Mouse (Mus musculus) midbrain, postnatal 0 days (tissue): Measurements from ENCODE around the gene Ostm1. TPM values are rescaled to one million over a fixed set of nuclear protein-coding genes. Genes with fewer than 3 reads are reported as not detected.

Source experiments
- ATAC-seq: fragments of 200-750 bp; cut with Nextera tagmentation; 2 replicates; pipeline ENCODE4 v1.8.0; 2017; ENCODE audit warnings: moderate number of reproducible peaks, mild to moderate bottlenecking, moderate TSS enrichment, moderate library complexity; ENCODE audit not compliant: low FRiP score
- DNase-seq: peaks from one replicate; pipeline ENCODE4 v3.0.0-alpha.2; 2015; ENCODE audit warnings: low spot score
- H3K27ac ChIP-seq: fragments of 300-500 bp; sonication (generic); 2 replicates; pipeline ENCODE4 v1.5.1; 2014; ENCODE audit warnings: low read depth, mild to moderate bottlenecking, low read length, mixed read lengths
- H3K27me3 ChIP-seq: fragments of 300-500 bp; sonication (generic); 2 replicates; pipeline ENCODE4 v1.6.1; 2014; ENCODE audit warnings: low read length, control low read depth, mixed read lengths; ENCODE audit not compliant: insufficient read depth
- H3K36me3 ChIP-seq: fragments of 300-500 bp; sonication (generic); 2 replicates; pipeline ENCODE4 v1.6.1; 2014; ENCODE audit warnings: low read length, control low read depth, mixed read lengths; ENCODE audit not compliant: insufficient read depth
- H3K4me1 ChIP-seq: fragments of 300-500 bp; sonication (generic); 2 replicates; pipeline ENCODE4 v1.6.1; 2014; ENCODE audit warnings: mild to moderate bottlenecking, control low read depth, antibody characterized with exemption, low read length, mixed read lengths; ENCODE audit not compliant: insufficient read depth
- H3K4me2 ChIP-seq: fragments of 300-500 bp; sonication (generic); 2 replicates; pipeline ENCODE4 v1.6.1; 2014; ENCODE audit warnings: low read depth, mild to moderate bottlenecking, low read length, mixed read lengths; ENCODE audit not compliant: poor library complexity, severe bottlenecking
- H3K4me3 ChIP-seq: fragments of 300-500 bp; sonication (generic); 2 replicates; pipeline ENCODE4 v1.5.1; 2014; ENCODE audit warnings: low read depth, mild to moderate bottlenecking, low read length, moderate library complexity
- H3K9ac ChIP-seq: fragments of 300-500 bp; sonication (generic); replicated peaks from 2 replicates; pipeline ENCODE4 v1.6.1; 2014; ENCODE audit warnings: mild to moderate bottlenecking, low read length, moderate library complexity, mixed read lengths; ENCODE audit not compliant: poor library complexity, severe bottlenecking
- H3K9me3 ChIP-seq: fragments of 300-500 bp; sonication (generic); 2 replicates; pipeline ENCODE4 v1.6.1; 2016; ENCODE audit warnings: low read length, control low read depth
- CTCF ChIP-seq: IDR thresholded peaks from 2 replicates; pipeline ENCODE4 v1.5.1; 2016; ENCODE audit warnings: antibody characterized with exemption, mild to moderate bottlenecking
- WGBS: fragments of 180-500 bp; shearing (Covaris S2); extraction: QIAGEN DNeasy Blood & Tissue Kit; methylation state at CpG from one replicate; pipeline ENCODE4 v1.1.7; 2014; 5-methylcytosine and 5-hydroxymethylcytosine counted together
- polyA plus RNA-seq: library from polyadenylated mRNA; unstranded; fragments of >200 nt; fragmentation: Nextera tagmentation; extraction: Ambion mirVana; gene quantifications from 2 replicates; pipeline ENCODE4 v1.2.1, GENCODE M21; 2015
- total RNA-seq: library from RNA; depleted of rRNA; stranded (reverse); fragments of >200 nt; gene quantifications from 2 replicates; pipeline ENCODE4 v1.2.3, GENCODE M21; 2014; rRNA removed

Gene Ostm1
- total and polyA plus RNA-seq, 2 experiments from 2014 or later = 40.0 to 46.6 TPM

DNA sequence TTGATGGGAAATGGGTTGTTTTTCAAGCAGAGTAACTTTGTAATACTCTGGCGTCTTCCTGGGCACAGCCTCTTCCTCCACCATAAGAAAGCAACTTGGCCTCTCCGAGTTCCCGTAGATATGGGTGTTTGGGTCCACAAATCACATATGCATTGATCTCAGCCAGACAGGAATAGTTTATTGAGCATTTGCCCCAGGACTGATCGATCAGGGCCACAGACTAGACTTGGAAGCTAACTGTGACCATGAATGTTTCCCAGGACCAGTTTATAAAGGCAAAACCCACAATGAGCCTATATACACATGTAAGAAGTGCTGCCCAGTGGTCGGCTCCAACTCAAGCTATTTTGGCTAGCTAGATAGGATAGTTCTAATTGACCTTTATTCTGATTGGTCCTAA lies 138.5 kb downstream of the Ostm1 start:
- Histone ChIP-seq H3K9me3 (no peaks in the 10 kb centered on the region), H3K4me1 (no peaks in the 10 kb centered on the region), H3K27ac (no peak overlapping the region), H3K27me3 (no peaks in the 10 kb centered on the region), H3K36me3 (no peaks in the 10 kb centered on the region), H3K4me2 (no peak overlapping the region), H3K9ac (no peak overlapping the region), H3K4me3 (no peak overlapping the region)
- DNase-seq = no peak
- TF ChIP-seq CTCF = no peak
- 92% methylated on average over 5 of the region's 5 CpGs for WGBS
- ATAC-seq = no peak

DNA sequence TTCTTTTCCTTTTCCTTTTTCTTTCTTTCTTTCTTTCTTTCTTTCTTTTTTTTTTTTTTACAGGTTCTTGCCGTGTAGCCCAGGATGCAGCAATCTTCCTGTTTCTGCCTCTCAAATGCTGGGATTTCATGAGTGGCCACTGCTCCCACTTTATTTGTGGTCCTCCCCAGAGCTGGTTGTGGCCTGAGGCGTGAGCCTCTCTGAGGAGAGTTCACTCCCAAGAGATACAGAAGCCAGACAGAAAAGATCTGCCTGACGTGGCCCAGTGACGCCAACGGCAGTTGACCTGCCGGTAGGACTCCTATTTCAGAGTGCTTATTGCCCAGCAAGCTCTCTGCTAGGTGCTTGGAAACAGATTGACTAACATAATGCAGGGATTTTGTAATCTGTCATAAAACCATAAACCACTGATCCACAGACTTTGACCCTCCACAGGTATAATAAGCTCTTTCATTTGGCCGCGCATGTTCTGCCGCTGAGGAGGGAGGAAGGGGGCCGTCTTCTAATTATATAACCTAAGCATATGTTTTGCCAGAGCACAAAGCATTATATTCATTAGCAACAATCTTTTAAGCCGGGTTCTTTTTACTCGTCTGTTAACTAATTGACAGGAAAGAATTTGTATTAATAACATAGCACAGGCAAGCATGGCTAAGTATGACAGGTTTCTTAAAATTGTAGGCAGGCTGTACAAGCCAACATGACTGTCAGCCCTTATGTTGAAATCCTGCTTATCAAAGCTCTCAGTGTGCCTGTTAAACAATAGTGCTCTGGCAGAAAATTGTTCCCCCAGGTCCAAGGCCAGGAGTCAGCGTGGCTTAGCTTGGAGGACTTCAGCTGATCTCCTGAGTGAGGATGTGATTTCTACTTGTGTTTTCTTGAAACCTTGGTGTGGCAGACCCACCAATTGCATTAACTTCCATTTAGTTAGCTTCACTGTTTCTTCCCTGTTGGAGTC lies 139.9 kb downstream of the Ostm1 start:
- Histone ChIP-seq H3K4me2 (no peak overlapping the region), H3K36me3 (no peaks in the 10 kb centered on the region), H3K9me3 (no peaks in the 10 kb centered on the region), H3K4me3 (no peak overlapping the region), H3K4me1 (no peaks in the 10 kb centered on the region), H3K9ac (no peak overlapping the region), H3K27me3 (no peaks in the 10 kb centered on the region), H3K27ac (no peak overlapping the region)
- TF ChIP-seq CTCF = no peak
- WGBS = 68% methylated on average over 13 of the region's 13 CpGs
- ATAC-seq (no peak), DNase-seq (no peak)

DNA sequence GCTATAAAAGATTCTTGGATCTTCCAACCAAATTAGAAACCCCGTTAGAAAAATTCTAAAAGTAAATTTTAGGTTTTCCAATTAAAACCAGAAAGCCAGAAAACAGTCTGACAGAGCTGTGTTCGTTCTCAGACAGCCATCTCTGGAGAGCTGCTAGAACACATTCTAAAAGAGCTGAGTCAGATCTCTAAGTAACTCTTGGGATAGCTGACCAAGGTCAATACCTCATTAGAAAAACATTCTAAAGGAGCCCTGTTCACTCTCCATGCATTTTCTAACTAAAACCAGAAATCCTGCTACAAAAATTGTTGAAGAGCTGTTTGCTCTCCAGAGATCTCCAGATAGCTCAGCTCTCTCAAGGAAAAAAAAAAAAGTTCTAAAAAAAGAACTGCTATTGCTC lies 146.0 kb downstream of the Ostm1 start:
- WGBS = 83% methylated on average over 2 of the region's 2 CpGs
- DNase-seq = no peak
- H3K36me3 ChIP-seq = no peaks in the 10 kb centered on the region

DNA sequence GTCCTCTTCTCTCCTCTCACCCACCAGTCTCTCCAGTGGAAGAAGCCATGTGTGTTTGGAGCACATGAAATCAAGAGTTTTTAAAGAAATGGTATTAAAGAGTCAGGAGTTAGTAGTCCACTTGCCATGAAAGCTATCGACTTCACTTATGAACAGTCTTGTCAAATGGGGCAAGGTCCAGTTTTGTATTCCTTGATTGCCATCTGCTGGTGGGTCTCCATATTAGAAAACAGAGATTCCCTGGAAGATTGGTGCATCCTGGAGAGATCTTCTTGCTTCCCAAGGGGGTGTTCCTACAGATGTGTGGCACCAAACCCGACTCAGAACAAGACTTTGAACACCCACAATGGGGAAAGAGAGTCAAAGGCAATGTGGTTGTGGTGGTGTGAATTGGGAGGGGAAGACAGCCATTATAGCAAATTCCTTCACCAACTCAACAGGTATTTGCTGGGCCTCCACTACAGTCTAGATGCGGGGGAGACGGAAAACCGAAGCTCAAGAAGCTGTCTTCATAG lies 151.0 kb downstream of the Ostm1 start:
- Histone ChIP-seq H3K36me3 (no peaks in the 10 kb centered on the region), H3K9ac (no peak overlapping the region), H3K4me3 (no peak overlapping the region), H3K27me3 (no peaks in the 10 kb centered on the region), H3K9me3 (no peaks in the 10 kb centered on the region), H3K4me1 (no peaks in the 10 kb centered on the region), H3K4me2 (no peak overlapping the region), H3K27ac (no peak overlapping the region)
- DNase-seq (peak; percentile 67), ATAC-seq (no peak)
- WGBS = 59% methylated on average over 5 of the region's 5 CpGs
- peak; percentile 79 for TF ChIP-seq CTCF

More for the DNA sequence above, 146.0 kb downstream of the Ostm1 start:
- H3K9me3 ChIP-seq = no peaks in the 10 kb centered on the region
- no peak overlapping the region for H3K27ac ChIP-seq
- H3K9ac ChIP-seq = no peak overlapping the region
- no peak for TF ChIP-seq CTCF
- H3K4me2 ChIP-seq = no peak overlapping the region
- H3K27me3 ChIP-seq = no peaks in the 10 kb centered on the region
- ATAC-seq = no peak
- no peak overlapping the region for H3K4me3 ChIP-seq
- no peaks in the 10 kb centered on the region for H3K4me1 ChIP-seq

DNA sequence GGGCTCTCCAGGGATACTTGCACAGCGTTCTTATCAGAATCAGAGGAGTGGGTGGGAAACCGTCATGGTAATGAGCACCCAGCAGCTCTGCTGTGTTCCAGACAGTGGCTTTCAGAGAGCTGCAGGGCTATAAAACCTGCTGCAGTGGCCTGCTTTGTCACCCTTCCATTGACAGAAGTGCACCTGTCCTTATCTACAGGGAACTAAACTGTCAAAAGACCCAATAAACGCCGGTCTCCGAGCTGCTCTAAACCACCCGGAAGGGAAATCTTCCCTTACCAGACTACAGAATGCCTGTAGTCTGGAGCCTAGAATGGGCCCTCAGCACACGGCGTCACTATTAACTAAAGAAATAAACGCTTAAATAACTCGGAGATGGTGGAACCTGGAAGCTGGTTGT lies 168.2 kb downstream of the Ostm1 start:
- WGBS = 81% methylated on average over 10 of the region's 10 CpGs
- H3K4me1 ChIP-seq = no peaks in the 10 kb centered on the region
- no peak overlapping the region for H3K4me2 ChIP-seq
- H3K27me3 ChIP-seq = no peaks in the 10 kb centered on the region
- H3K9ac ChIP-seq = no peak overlapping the region
- H3K4me3 ChIP-seq = no peak overlapping the region
- no peaks in the 10 kb centered on the region for H3K36me3 ChIP-seq
- DNase-seq (no peak), ATAC-seq (no peak)
- H3K27ac ChIP-seq = no peak overlapping the region
- H3K9me3 ChIP-seq = no peaks in the 10 kb centered on the region
- no peak for TF ChIP-seq CTCF

Other genes with a start within 250 kb of the Ostm1 start
- gene Afg1l, start 105.3 kb upstream of the Ostm1 start, total RNA-seq = 7.8 and 8.5 TPM in 2 replicates
- gene Afg1l, start 105.3 kb upstream of the Ostm1 start, polyA plus RNA-seq = 5.8 and 6.6 TPM in 2 replicates
- 131 and 149 TPM in 2 replicates for gene Snx3, start 81.8 kb upstream of the Ostm1 start, total RNA-seq
- gene Snx3, start 81.8 kb upstream of the Ostm1 start, polyA plus RNA-seq = 339 and 343 TPM in 2 replicates
- 1.3 and 3.2 TPM in 2 replicates for gene Nr2e1, start 190 bp upstream of the Ostm1 start, total RNA-seq
- 3.2 and 3.6 TPM in 2 replicates for gene Nr2e1, start 190 bp upstream of the Ostm1 start, polyA plus RNA-seq
- gene Sec63, start 177.7 kb downstream of the Ostm1 start, total RNA-seq = 16.9 and 24.8 TPM in 2 replicates
- 10.3 and 11.5 TPM in 2 replicates for gene Sec63, start 177.7 kb downstream of the Ostm1 start, polyA plus RNA-seq